Mouse (Mus musculus) heart, adult 2 months (tissue): ENCODE data around the gene Fbxw8. TPM values are rescaled to one million over a fixed set of nuclear protein-coding genes. Genes with fewer than 3 reads are reported as not detected.

Experiments
- DNase-seq, 2 experiments: peaks; one replicate each; pipeline ENCODE4 v3.0.0; 2021
- H3K27ac ChIP-seq: fragments of 200-600 bp; 2 replicates; pipeline ENCODE4 v1.8.1; 2022
- H3K27me3 ChIP-seq: fragments of 200-500 bp; 2 replicates; pipeline ENCODE4 v1.6.1; 2012; ENCODE audit warnings: mild to moderate bottlenecking, low read length, inconsistent platforms, mixed read lengths; ENCODE audit not compliant: control insufficient read depth, insufficient read depth
- H3K36me3 ChIP-seq: fragments of 200-500 bp; 2 replicates; pipeline ENCODE4 v1.6.1; 2012; ENCODE audit warnings: low read length, inconsistent platforms; ENCODE audit not compliant: control insufficient read depth, insufficient read depth
- H3K4me1 ChIP-seq: fragments of 200-500 bp; 2 replicates; pipeline ENCODE4 v1.6.1; 2011; ENCODE audit warnings: low read length; ENCODE audit not compliant: control insufficient read depth, insufficient read depth
- H3K4me3 ChIP-seq: fragments of 200-600 bp; 2 replicates; pipeline ENCODE4 v1.8.1; 2022
- H3K79me2 ChIP-seq: fragments of 200-500 bp; replicated peaks from 2 replicates; pipeline ENCODE4 v1.6.1; 2012; ENCODE audit warnings: mild to moderate bottlenecking, inconsistent platforms, low read length, moderate library complexity, mixed read lengths; ENCODE audit not compliant: control insufficient read depth, insufficient read depth
- H3K9ac ChIP-seq: fragments of 200-500 bp; 2 replicates; pipeline ENCODE4 v1.6.1; 2012; ENCODE audit warnings: low read depth, mild to moderate bottlenecking, control low read depth, inconsistent platforms, low read length, mixed read lengths
- CTCF ChIP-seq: fragments of 200-600 bp; IDR thresholded peaks from 2 replicates; pipeline ENCODE4 v1.8.1; 2022; ENCODE audit warnings: antibody characterized with exemption, mild to moderate bottlenecking, moderate library complexity
- EP300 ChIP-seq: fragments of 200-500 bp; IDR thresholded peaks from 2 replicates; pipeline ENCODE4 v1.6.1; 2011; ENCODE audit warnings: low read depth, low read length, control low read depth; ENCODE audit not compliant: insufficient read depth
- POLR2A ChIP-seq: fragments of 200-500 bp; IDR thresholded peaks from 2 replicates; pipeline ENCODE4 v1.6.1; 2011; ENCODE audit warnings: mild to moderate bottlenecking, low read depth, low read length, control low read depth; ENCODE audit not compliant: insufficient read depth
- WGBS: fragments of 180-500 bp; shearing (Covaris S2); methylation state at CpG from one replicate; pipeline ENCODE4 v1.1.7; 2018; 5-methylcytosine and 5-hydroxymethylcytosine counted together
- intact Hi-C: fragments of 180-260 bp; cut with DNase I; formaldehyde crosslinking; loops from one replicate; pipeline ENCODE4 v1.15.1; 2025
- polyA plus RNA-seq: library from polyadenylated mRNA; depleted of rRNA; stranded (reverse); fragments of >200 nt; gene quantifications from 2 replicates; pipeline ENCODE4 v1.2.3, GENCODE M21; 2012
- total RNA-seq, 2 experiments: library from RNA; stranded (reverse); gene quantifications; 2 replicates each; pipeline ENCODE4 v1.2.3; 2021

The Fbxw8 gene
- total and polyA plus RNA-seq, 3 experiments, result 35.1 to 39.2 (median 36.8) TPM

DNA sequence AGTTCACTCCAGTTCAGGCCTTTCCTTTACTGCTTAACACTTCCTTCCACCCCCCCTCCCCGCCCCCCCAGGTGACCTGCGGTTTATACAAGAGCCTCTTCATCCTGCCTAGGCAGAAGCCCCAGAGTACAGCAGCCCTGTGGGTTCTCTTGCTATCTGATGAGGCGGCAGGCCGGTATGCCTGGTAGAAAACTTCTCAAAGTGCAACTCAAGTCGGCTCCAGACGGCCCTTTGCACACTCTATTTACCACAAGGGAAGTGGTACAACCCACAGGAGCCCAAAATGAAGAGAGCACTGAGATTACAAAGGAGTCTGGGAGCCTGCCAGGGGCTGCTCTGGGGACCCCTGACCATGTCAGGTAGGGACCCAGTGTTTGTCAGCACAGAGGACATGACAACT, 73.3 kb downstream of the Fbxw8 start:
- peaks cover 15% of the 10 kb centered on the region for H3K4me1 ChIP-seq
- no peak for DNase-seq
- no peak overlapping the region for H3K4me3 ChIP-seq
- H3K36me3 ChIP-seq, result no peaks in the 10 kb centered on the region
- no peaks in the 10 kb centered on the region for H3K79me2 ChIP-seq
- no peak overlapping the region for H3K27ac ChIP-seq
- intact Hi-C loops, result no loop called here
- no peak for TF ChIP-seq POLR2A
- TF ChIP-seq EP300, result no peak
- no peak for TF ChIP-seq CTCF
- H3K9ac ChIP-seq, result no peak overlapping the region
- WGBS, result 66% methylated on average over 6 of the region's 6 CpGs
- no peaks in the 10 kb centered on the region for H3K27me3 ChIP-seq

DNA sequence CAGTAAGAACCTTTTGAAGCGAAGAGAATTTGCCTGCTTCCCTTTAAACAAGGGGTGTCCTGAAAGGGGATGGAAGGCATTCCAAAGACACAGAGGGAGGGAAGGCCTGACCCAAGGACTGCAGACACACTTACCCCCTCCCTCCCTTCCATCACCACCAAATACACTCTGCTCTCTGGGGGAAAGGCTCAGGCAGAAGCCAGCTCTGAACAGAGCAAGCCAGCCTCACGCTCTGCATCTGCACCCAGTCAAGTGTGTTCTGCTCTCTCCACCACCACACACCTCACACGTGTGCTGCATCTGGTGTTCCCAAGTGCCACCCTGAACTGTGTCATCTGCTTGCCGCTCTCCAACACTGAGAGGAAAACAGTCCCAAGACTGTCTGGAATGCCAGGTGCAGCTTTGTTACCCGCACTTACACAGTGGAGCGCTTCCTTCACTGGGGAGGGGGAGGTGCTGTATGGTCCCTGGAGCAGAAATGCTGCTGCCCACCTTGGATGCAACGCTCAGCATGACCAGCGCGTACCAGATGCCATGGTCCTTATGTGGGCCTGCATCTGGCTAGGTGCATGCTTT, 73.8 kb downstream of the Fbxw8 start:
- TF ChIP-seq POLR2A, result no peak
- no peak for TF ChIP-seq CTCF
- TF ChIP-seq EP300, result no peak
- Histone ChIP-seq H3K4me1 (peaks cover 15% of the 10 kb centered on the region), H3K9ac (no peak overlapping the region), H3K36me3 (no peaks in the 10 kb centered on the region), H3K4me3 (no peak overlapping the region), H3K27ac (no peak overlapping the region), H3K79me2 (no peaks in the 10 kb centered on the region), H3K27me3 (no peaks in the 10 kb centered on the region)
- intact Hi-C loops, result no loop called here
- no peak for DNase-seq
- WGBS, result 87% methylated on average over 9 of the region's 9 CpGs

DNA sequence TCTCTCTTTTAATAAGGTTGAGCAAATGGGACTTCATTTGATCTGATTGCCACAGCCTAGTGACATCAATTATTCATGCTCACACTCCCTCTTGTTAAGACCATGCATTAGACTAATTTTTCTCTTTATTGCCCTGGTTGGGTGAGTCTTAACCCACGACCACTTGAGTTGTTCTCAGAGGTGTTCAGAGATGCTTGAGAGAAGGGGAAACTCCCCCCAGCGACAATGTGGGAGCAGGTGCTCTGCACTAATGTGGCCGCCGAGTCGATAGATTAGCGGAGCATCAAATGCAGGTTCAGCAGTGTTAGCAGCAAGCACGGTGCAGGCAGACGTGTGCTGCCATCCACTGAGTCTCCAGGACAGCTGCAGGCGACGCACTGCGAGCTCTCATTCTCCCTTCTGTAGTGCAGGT, 75.4 kb downstream of the Fbxw8 start:
- H3K27ac ChIP-seq, result no peak overlapping the region
- TF ChIP-seq CTCF (no peak), EP300 (no peak), POLR2A (no peak)
- H3K79me2 ChIP-seq, result no peaks in the 10 kb centered on the region
- peaks cover 13% of the 10 kb centered on the region for H3K4me1 ChIP-seq
- H3K4me3 ChIP-seq, result no peak overlapping the region
- H3K36me3 ChIP-seq, result no peaks in the 10 kb centered on the region
- DNase-seq, result no peak
- intact Hi-C loops, result no loop called here
- no peaks in the 10 kb centered on the region for H3K27me3 ChIP-seq
- WGBS, result 86% methylated on average over 11 of the region's 11 CpGs
- H3K9ac ChIP-seq, result no peak overlapping the region

DNA sequence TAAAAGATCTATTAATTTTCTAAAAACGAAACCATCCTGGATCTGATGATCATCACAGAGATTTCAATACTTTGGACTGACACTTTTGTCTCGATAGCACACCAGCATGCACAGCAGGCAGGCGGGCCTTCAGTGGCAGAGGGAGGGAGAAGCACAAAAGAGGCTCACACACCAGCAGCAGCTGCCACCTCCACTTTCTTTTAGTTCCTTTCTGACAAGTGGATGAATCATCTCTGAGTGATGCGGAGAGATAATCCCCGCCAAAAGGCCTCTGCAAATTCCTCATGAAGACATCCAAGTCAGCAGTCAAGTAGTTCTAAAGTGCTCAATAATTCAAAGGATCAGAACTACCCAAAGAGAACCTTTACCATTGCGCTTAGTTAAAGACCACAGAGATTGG, 75.9 kb downstream of the Fbxw8 start:
- Histone ChIP-seq H3K27me3 (no peaks in the 10 kb centered on the region), H3K79me2 (no peaks in the 10 kb centered on the region), H3K9ac (no peak overlapping the region), H3K27ac (no peak overlapping the region), H3K36me3 (no peaks in the 10 kb centered on the region), H3K4me3 (no peak overlapping the region), H3K4me1 (peaks cover 10% of the 10 kb centered on the region)
- no peak for DNase-seq
- intact Hi-C loops, result no loop called here
- WGBS, result 81% methylated on average over 6 of the region's 6 CpGs
- TF ChIP-seq POLR2A, result no peak

DNA sequence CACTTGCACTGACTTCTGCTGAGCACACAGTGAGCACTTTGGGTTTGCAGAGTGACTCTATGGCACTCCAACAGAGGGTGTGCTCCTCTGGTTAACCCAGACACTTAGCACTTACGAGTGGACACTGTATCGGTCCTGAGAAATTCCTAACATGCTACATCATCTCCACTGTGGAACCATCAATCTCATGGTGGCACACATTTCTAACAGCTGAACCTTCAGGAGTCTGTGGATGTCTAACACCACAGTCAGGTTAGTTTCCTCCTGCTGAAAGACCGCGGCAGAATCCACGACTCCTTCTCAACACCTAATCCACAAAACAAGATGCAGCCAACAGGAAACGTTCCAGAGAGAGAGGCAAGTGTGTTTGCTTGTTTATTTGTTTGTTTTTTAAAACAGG, 76.7 kb downstream of the Fbxw8 start:
- 76% methylated on average over 6 of the region's 6 CpGs for WGBS
- Histone ChIP-seq H3K36me3 (no peaks in the 10 kb centered on the region), H3K9ac (no peak overlapping the region), H3K27ac (no peak overlapping the region), H3K4me1 (peaks cover 4% of the 10 kb centered on the region; the same call in 1 of the 2 replicates), H3K4me3 (no peak overlapping the region), H3K79me2 (no peaks in the 10 kb centered on the region), H3K27me3 (no peaks in the 10 kb centered on the region)
- TF ChIP-seq CTCF, result no peak
- TF ChIP-seq EP300, result no peak
- TF ChIP-seq POLR2A, result no peak
- no peak for DNase-seq
- intact Hi-C loops, result no loop called here

DNA sequence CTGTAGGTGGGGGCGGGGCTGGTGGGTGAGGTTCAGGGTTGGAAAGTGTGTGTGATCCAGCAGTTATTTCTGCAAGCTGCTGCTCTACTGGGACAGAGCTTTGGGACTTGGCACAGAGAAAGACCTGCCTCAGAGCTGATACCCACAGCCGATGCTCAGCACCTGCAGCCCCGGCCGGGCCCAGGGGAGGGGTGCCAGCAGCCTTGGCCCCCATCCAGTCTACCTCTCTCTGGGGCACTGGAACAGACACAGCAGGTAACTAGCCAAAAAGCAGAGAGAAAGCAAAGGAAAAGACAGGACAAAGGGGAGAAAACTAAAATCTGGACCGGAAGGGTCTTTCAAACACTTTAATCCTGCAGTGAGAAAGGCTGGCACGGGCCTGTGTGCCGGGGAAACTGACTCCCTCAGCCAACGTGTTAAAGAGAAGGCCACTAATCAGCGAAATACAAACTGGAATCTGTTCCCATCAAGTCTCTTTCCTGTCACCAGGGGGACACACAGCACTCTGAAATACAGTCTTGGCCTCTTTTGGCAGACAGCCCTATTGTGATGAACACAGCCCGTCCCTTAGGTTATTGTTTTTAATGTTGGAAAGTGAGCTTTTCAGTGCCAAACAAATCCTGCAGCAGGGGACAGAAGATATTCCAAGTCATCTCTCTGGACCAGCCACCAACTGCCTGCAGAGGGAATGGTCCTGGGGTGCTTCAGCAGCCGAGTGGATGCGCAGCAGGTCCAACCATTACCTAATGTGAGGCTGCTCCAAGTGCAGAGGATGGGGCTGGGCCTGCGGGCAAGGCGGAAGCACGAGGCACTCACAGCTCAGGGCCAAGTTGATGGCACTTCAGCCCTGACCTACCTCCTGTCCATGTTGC, 78.3 kb downstream of the Fbxw8 start:
- Histone ChIP-seq H3K9ac (no peak overlapping the region), H3K4me3 (no peak overlapping the region), H3K79me2 (no peaks in the 10 kb centered on the region), H3K4me1 (peaks cover 1% of the 10 kb centered on the region; the same call in 1 of the 2 replicates), H3K27me3 (no peaks in the 10 kb centered on the region), H3K36me3 (no peaks in the 10 kb centered on the region), H3K27ac (no peak overlapping the region)
- TF ChIP-seq CTCF (peak; percentile 37), POLR2A (no peak), EP300 (no peak)
- intact Hi-C loops, result no loop called here
- WGBS, result 57% methylated on average over 15 of the region's 15 CpGs
- DNase-seq, result no peak
